Comparison of ENCODE assay signal across 11 mouse cellular contexts in the genomic region with DNA sequence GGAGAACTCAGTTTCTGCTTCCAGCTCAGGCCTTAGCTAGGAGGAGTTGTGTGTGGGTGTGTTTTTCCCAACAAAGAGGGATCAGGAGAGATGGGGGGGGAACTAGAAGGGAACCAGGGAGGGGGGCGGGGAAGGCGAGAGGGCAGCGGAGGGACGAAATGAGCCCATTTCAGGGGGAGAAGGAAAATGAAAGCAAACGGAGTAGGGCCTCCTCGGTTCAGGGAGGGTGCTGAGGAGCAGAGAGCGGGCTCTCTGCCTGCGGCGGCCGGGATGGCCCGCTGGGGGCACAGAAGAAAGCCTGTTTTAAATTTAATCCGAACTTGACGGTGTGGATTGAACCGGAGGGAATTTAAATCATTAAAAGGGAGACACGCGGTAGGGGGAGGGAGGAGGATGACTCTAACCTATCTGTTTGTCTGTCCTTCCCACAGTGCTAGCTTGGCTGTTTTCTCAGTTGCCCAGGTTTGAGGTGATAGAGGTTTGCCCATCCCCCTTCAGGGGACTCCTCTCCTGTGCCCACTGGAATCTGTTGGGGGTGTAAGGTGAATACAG. TPM values are rescaled to one million over a fixed set of nuclear protein-coding genes. Genes with fewer than 3 reads are reported as not detected.
A peak's percentile ranks its signal among the peaks of the same experiment; 100 is the strongest.
DNase-seq lines count a peak whose midpoint lies in the region; ATAC-seq and TF ChIP-seq lines count a peak whose summit lies in the region.
"Had no signal": no experiment of that assay in that cellular context is flagged by ENCODE, and none has a peak within 500 bp of the region (broad histone marks: within the 10 kb centered on the region; RNA-seq: fewer than 3 reads in every experiment).

No protein-coding gene starts in this region.

- TF ChIP-seq CTCF in liver, postnatal 0 days (IDR thresholded peaks at IDR 0.05; ENCODE audit: low read depth), result no peak
- TF ChIP-seq CTCF in forebrain, postnatal 0 days (IDR thresholded peaks at IDR 0.05; ENCODE audit: low read depth), result no peak

- H3K4me1 ChIP-seq in kidney, embryonic 14.5 days (ENCODE audit: control insufficient read depth, insufficient read depth, low read length), result peaks cover 22% of the 10 kb centered on the region
- H3K4me1 ChIP-seq in liver, postnatal 0 days (ENCODE audit: insufficient read depth), result peaks cover 13% of the 10 kb centered on the region
- H3K4me1 ChIP-seq in forebrain, postnatal 0 days (ENCODE audit: insufficient read depth), result no peaks in the 10 kb centered on the region

- H3K27ac ChIP-seq in kidney, embryonic 14.5 days (ENCODE audit: low read depth, low read length), result peak overlapping the region; percentile 96
- no peak overlapping the region for H3K27ac ChIP-seq in liver, postnatal 0 days (ENCODE audit: low read depth)
- H3K27ac ChIP-seq in forebrain, postnatal 0 days (ENCODE audit: low read depth, low read length), result no peak overlapping the region
- H3K27ac ChIP-seq: embryonic facial prominence, embryonic 12.5 days had no signal

- H3K9ac ChIP-seq in kidney, embryonic 14.5 days (ENCODE audit: low read depth, low read length), result peak overlapping the region; percentile 99
- no peak overlapping the region for H3K9ac ChIP-seq in liver, postnatal 0 days (replicated peaks)
- no peak overlapping the region for H3K9ac ChIP-seq in forebrain, postnatal 0 days
- H3K9ac ChIP-seq: embryonic facial prominence, embryonic 12.5 days had no signal

- 2% methylated on average over 16 of the region's 16 CpGs for WGBS in kidney, embryonic 14.5 days
- 5% methylated on average over 16 of the region's 16 CpGs for WGBS in liver, postnatal 0 days (ENCODE audit: insufficient replicate concordance)
- 1% methylated on average over 16 of the region's 16 CpGs for WGBS in forebrain, postnatal 0 days

- no peak for DNase-seq in kidney, adult 9 months
- DNase-seq in ES-CJ7 (ENCODE audit: low read depth, low spot score), result peak; percentile 58
- DNase-seq in induced T-regulatory cell, adult 2 months (ENCODE audit: low read depth), result peak; percentile 51
- DNase-seq in liver, postnatal 0 days, result no peak
- no peak for DNase-seq in forebrain, postnatal 0 days
- no peak for DNase-seq in natural killer cell, adult 2 months (ENCODE audit: low spot score in 2 of 2)
- DNase-seq in urinary bladder, postnatal 14 days (ENCODE audit: low spot score), result no peak
- DNase-seq: thymus, postnatal 36 days had no signal

- peak overlapping the region; percentile 89 for H3K4me2 ChIP-seq in kidney, embryonic 14.5 days (replicated peaks; ENCODE audit: low read depth, low read length)
- peak overlapping the region; percentile 52 for H3K4me2 ChIP-seq in liver, postnatal 0 days (ENCODE audit: low read depth, low read length)
- no peak overlapping the region for H3K4me2 ChIP-seq in forebrain, postnatal 0 days (ENCODE audit: low read depth)
- H3K4me2 ChIP-seq: embryonic facial prominence, embryonic 12.5 days had no signal

- H3K4me3 ChIP-seq in kidney, embryonic 14.5 days (ENCODE audit: low read length), result peak overlapping the region; percentile 70
- peak overlapping the region; percentile 39 for H3K4me3 ChIP-seq in liver, postnatal 0 days (ENCODE audit: low read depth, low read length)
- no peak overlapping the region for H3K4me3 ChIP-seq in forebrain, postnatal 0 days (ENCODE audit: low read depth, low read length)

- H3K27me3 ChIP-seq in kidney, embryonic 14.5 days (ENCODE audit: control insufficient read depth, insufficient read depth, low read length), result peaks cover 20% of the 10 kb centered on the region
- H3K27me3 ChIP-seq in liver, postnatal 0 days (ENCODE audit: insufficient read depth, low read length), result peaks cover 98% of the 10 kb centered on the region
- H3K27me3 ChIP-seq in forebrain, postnatal 0 days (ENCODE audit: insufficient read depth, low read length), result peaks cover 93% of the 10 kb centered on the region
- H3K27me3 ChIP-seq: Patski had no signal

- TF ChIP-seq EP300 in liver, postnatal 0 days (IDR thresholded peaks at IDR 0.05; ENCODE audit: low read depth), result no peak

- no peaks in the 10 kb centered on the region for H3K9me3 ChIP-seq in kidney, embryonic 14.5 days (ENCODE audit: control insufficient read depth, low read length)
- H3K9me3 ChIP-seq in liver, postnatal 0 days (ENCODE audit: low read length), result no peaks in the 10 kb centered on the region
- H3K9me3 ChIP-seq in forebrain, postnatal 0 days (ENCODE audit: low read length), result no peaks in the 10 kb centered on the region
- H3K9me3 ChIP-seq: embryonic facial prominence, embryonic 12.5 days had no signal

- no peaks in the 10 kb centered on the region for H3K36me3 ChIP-seq in kidney, embryonic 14.5 days (ENCODE audit: control insufficient read depth, insufficient read depth, low read length)
- no peaks in the 10 kb centered on the region for H3K36me3 ChIP-seq in liver, postnatal 0 days (replicated peaks; ENCODE audit: insufficient read depth, low read length)
- no peaks in the 10 kb centered on the region for H3K36me3 ChIP-seq in forebrain, postnatal 0 days (ENCODE audit: insufficient read depth)
- H3K36me3 ChIP-seq: embryonic facial prominence, embryonic 12.5 days had no signal

- peak; percentile 34 for ATAC-seq in kidney, embryonic 14.5 days (ENCODE audit: low FRiP score, low TSS enrichment)
- no peak for ATAC-seq in liver, postnatal 0 days
- ATAC-seq in forebrain, postnatal 0 days, result no peak
- ATAC-seq: Patski had no signal

RNA-seq across cellular contexts. Expression of gene Hoxc9, which starts 1.3 kb away (rescaled TPM):
- polyA plus RNA-seq in kidney, embryonic 14.5 days (2014; fragmentation: Nextera tagmentation; extraction: Ambion mirVana), result 10.3 and 10.7 TPM in 2 replicates
- not detected in 2 replicates for polyA plus RNA-seq in liver, postnatal 0 days (2015; fragmentation: Nextera tagmentation; extraction: Ambion mirVana)
- not detected in 2 replicates for total RNA-seq in forebrain, postnatal 0 days (2014; rRNA removed)
- polyA plus RNA-seq in forebrain, postnatal 0 days (2015; fragmentation: Nextera tagmentation; extraction: Ambion mirVana), result not detected in 2 replicates
- polyA plus RNA-seq: embryonic facial prominence, embryonic 12.5 days had no signal

RNA-seq across cellular contexts. Expression of gene Hoxc5, which starts 10.3 kb away (rescaled TPM):
- polyA plus RNA-seq in kidney, embryonic 14.5 days (2014; fragmentation: Nextera tagmentation; extraction: Ambion mirVana), result 5.1 and 5.8 TPM in 2 replicates
- polyA plus RNA-seq in liver, postnatal 0 days (2015; fragmentation: Nextera tagmentation; extraction: Ambion mirVana), result not detected in 2 replicates
- not detected in 2 replicates for total RNA-seq in forebrain, postnatal 0 days (2014; rRNA removed)
- polyA plus RNA-seq in forebrain, postnatal 0 days (2015; fragmentation: Nextera tagmentation; extraction: Ambion mirVana), result not detected in 2 replicates

RNA-seq across cellular contexts. Expression of gene Hoxc10, which starts 10.9 kb away (rescaled TPM):
- 62.9 and 64.5 TPM in 2 replicates for polyA plus RNA-seq in kidney, embryonic 14.5 days (2014; fragmentation: Nextera tagmentation; extraction: Ambion mirVana)
- not detected in 2 replicates for polyA plus RNA-seq in liver, postnatal 0 days (2015; fragmentation: Nextera tagmentation; extraction: Ambion mirVana)
- total RNA-seq in forebrain, postnatal 0 days (2014; rRNA removed), result not detected in 2 replicates
- polyA plus RNA-seq in forebrain, postnatal 0 days (2015; fragmentation: Nextera tagmentation; extraction: Ambion mirVana), result not detected in 2 replicates
- polyA plus RNA-seq: embryonic facial prominence, embryonic 12.5 days had no signal

RNA-seq across cellular contexts. Expression of gene Hoxc8, which starts 12.9 kb away (rescaled TPM):
- polyA plus RNA-seq in kidney, embryonic 14.5 days (2014; fragmentation: Nextera tagmentation; extraction: Ambion mirVana), result 12.6 and 13.8 TPM in 2 replicates
- polyA plus RNA-seq in liver, postnatal 0 days (2015; fragmentation: Nextera tagmentation; extraction: Ambion mirVana), result not detected in 2 replicates
- not detected in 2 replicates for total RNA-seq in forebrain, postnatal 0 days (2014; rRNA removed)
- polyA plus RNA-seq in forebrain, postnatal 0 days (2015; fragmentation: Nextera tagmentation; extraction: Ambion mirVana), result not detected in 2 replicates
- polyA plus RNA-seq: embryonic facial prominence, embryonic 12.5 days had no signal

RNA-seq across cellular contexts. Expression of gene Hoxc6, which starts 20.6 kb away (rescaled TPM):
- polyA plus RNA-seq in kidney, embryonic 14.5 days (2014; fragmentation: Nextera tagmentation; extraction: Ambion mirVana), result 12.3 and 16.1 TPM in 2 replicates
- not detected in 2 replicates for polyA plus RNA-seq in liver, postnatal 0 days (2015; fragmentation: Nextera tagmentation; extraction: Ambion mirVana)
- not detected in 2 replicates for total RNA-seq in forebrain, postnatal 0 days (2014; rRNA removed)
- polyA plus RNA-seq in forebrain, postnatal 0 days (2015; fragmentation: Nextera tagmentation; extraction: Ambion mirVana), result not detected in 2 replicates
- polyA plus RNA-seq: embryonic facial prominence, embryonic 12.5 days had no signal

Comparison
In these comparisons a context has a peak if more than half of its experiments do, and no peak if none do; other contexts are left out.
1. DNase-seq: peak in ES-CJ7 (single experiment) and induced T-regulatory cell, adult 2 months (single experiment); none in kidney, adult 9 months (single experiment), liver, postnatal 0 days (single experiment), forebrain, postnatal 0 days (single experiment), natural killer cell, adult 2 months (0 of 2) and urinary bladder, postnatal 14 days (single experiment).
2. RNA of gene Hoxc9, which starts 1.3 kb away (polyA plus RNA-seq): 10.3 to 10.7 TPM in kidney, embryonic 14.5 days; not detected in liver, postnatal 0 days and not detected in forebrain, postnatal 0 days; every median in the first group is over 10 times any median in the second.
3. RNA of gene Hoxc10, which starts 10.9 kb away (polyA plus RNA-seq): 62.9 to 64.5 TPM in kidney, embryonic 14.5 days; not detected in liver, postnatal 0 days and not detected in forebrain, postnatal 0 days; every median in the first group is over 10 times any median in the second.